Mouse (Mus musculus) forebrain, embryonic 11.5 days (tissue): ENCODE data around the gene Entpd1. TPM values are rescaled to one million over a fixed set of nuclear protein-coding genes. Genes with fewer than 3 reads are reported as not detected.

Source experiments
- ATAC-seq: fragments of 200-750 bp; cut with Nextera tagmentation; replicated peaks from 2 replicates; pipeline ENCODE4 v1.8.0; 2017; ENCODE audit warnings: moderate TSS enrichment; ENCODE audit not compliant: low FRiP score
- DNase-seq: peaks from one replicate; pipeline ENCODE4 v3.0.0-alpha.2; 2017; ENCODE audit warnings: low spot score
- H3K27ac ChIP-seq: fragments of 300-500 bp; sonication (generic); 2 replicates; pipeline ENCODE4 v1.5.1; 2014; ENCODE audit warnings: low read depth, low read length
- H3K27me3 ChIP-seq: fragments of 300-500 bp; sonication (generic); 2 replicates; pipeline ENCODE4 v1.6.1; 2014; ENCODE audit warnings: mild to moderate bottlenecking, low read length, mixed read lengths; ENCODE audit not compliant: control insufficient read depth, insufficient read depth
- H3K36me3 ChIP-seq: fragments of 300-500 bp; sonication (generic); 2 replicates; pipeline ENCODE4 v1.6.1; 2014; ENCODE audit warnings: mild to moderate bottlenecking, low read length, moderate library complexity, mixed read lengths; ENCODE audit not compliant: control insufficient read depth, insufficient read depth
- H3K4me1 ChIP-seq: fragments of 300-500 bp; sonication (generic); replicated peaks from 2 replicates; pipeline ENCODE4 v1.6.1; 2014; ENCODE audit warnings: low read length, mixed read lengths; ENCODE audit not compliant: control insufficient read depth, insufficient read depth
- H3K4me2 ChIP-seq: fragments of 300-500 bp; sonication (generic); 2 replicates; pipeline ENCODE4 v1.6.1; 2014; ENCODE audit warnings: low read depth, mild to moderate bottlenecking, low read length, moderate library complexity, mixed read lengths; ENCODE audit not compliant: severe bottlenecking
- H3K4me3 ChIP-seq: fragments of 300-500 bp; sonication (generic); 2 replicates; pipeline ENCODE4 v1.5.1; 2014; ENCODE audit warnings: low read depth, low read length
- H3K9ac ChIP-seq: fragments of 300-500 bp; sonication (generic); 2 replicates; pipeline ENCODE4 v1.6.1; 2014; ENCODE audit warnings: low read length
- H3K9me3 ChIP-seq: fragments of 300-500 bp; sonication (generic); 2 replicates; pipeline ENCODE4 v1.6.1; 2016; ENCODE audit warnings: low read length, mixed read lengths; ENCODE audit not compliant: control insufficient read depth
- WGBS: fragments of 180-500 bp; shearing (Covaris S2); extraction: QIAGEN DNeasy Blood & Tissue Kit; methylation state at CpG from one replicate; pipeline ENCODE4 v1.1.7; 2014; 5-methylcytosine and 5-hydroxymethylcytosine counted together
- polyA plus RNA-seq: library from polyadenylated mRNA; unstranded; fragments of >200 nt; fragmentation: Nextera tagmentation; extraction: Ambion mirVana; gene quantifications from 2 replicates; pipeline ENCODE4 v1.2.1, GENCODE M21; 2014

The Entpd1 gene
- polyA plus RNA-seq, 1 experiment from 2014 or later = 9.3 TPM

GRCm38 (mm10) chr19:40632193-40632592 is 20.0 kb downstream of the Entpd1 start:
- Histone ChIP-seq H3K27me3 (no peaks in the 10 kb centered on the region), H3K9ac (no peak overlapping the region), H3K4me3 (no peak overlapping the region), H3K4me1 (no peaks in the 10 kb centered on the region), H3K9me3 (no peaks in the 10 kb centered on the region), H3K4me2 (no peak overlapping the region), H3K27ac (no peak overlapping the region), H3K36me3 (no peaks in the 10 kb centered on the region)
- WGBS = 83% methylated on average over 3 of the region's 3 CpGs
- ATAC-seq (no peak), DNase-seq (no peak)

GRCm38 (mm10) chr19:40632668-40633067 is 20.5 kb downstream of the Entpd1 start:
- Histone ChIP-seq H3K27ac (no peak overlapping the region), H3K9me3 (no peaks in the 10 kb centered on the region), H3K4me2 (no peak overlapping the region), H3K27me3 (no peaks in the 10 kb centered on the region), H3K36me3 (no peaks in the 10 kb centered on the region), H3K4me3 (no peak overlapping the region), H3K9ac (no peak overlapping the region), H3K4me1 (no peaks in the 10 kb centered on the region)
- DNase-seq (no peak), ATAC-seq (no peak)
- WGBS = 85% methylated on average over 5 of the region's 5 CpGs

GRCm38 (mm10) chr19:40633144-40633543 is 21.0 kb downstream of the Entpd1 start:
- WGBS = 65% methylated on average over 1 of the region's 1 CpGs
- H3K4me3 ChIP-seq = no peak overlapping the region
- ATAC-seq (no peak), DNase-seq (no peak)
- no peaks in the 10 kb centered on the region for H3K27me3 ChIP-seq
- H3K4me1 ChIP-seq = no peaks in the 10 kb centered on the region
- no peaks in the 10 kb centered on the region for H3K36me3 ChIP-seq
- no peak overlapping the region for H3K4me2 ChIP-seq
- no peak overlapping the region for H3K27ac ChIP-seq
- H3K9ac ChIP-seq = no peak overlapping the region
- no peaks in the 10 kb centered on the region for H3K9me3 ChIP-seq

- ATAC-seq = no peak
- Histone ChIP-seq H3K27ac (no peak overlapping the region), H3K4me2 (no peak overlapping the region), H3K9ac (no peak overlapping the region), H3K9me3 (no peaks in the 10 kb centered on the region), H3K4me3 (no peak overlapping the region), H3K36me3 (no peaks in the 10 kb centered on the region), H3K27me3 (no peaks in the 10 kb centered on the region), H3K4me1 (no peaks in the 10 kb centered on the region)
- 65% methylated on average over 4 of the region's 4 CpGs for WGBS
- no peak for DNase-seq
Observed at GRCm38 (mm10) chr19:40637091-40637490, 24.9 kb downstream of the Entpd1 start.

GRCm38 (mm10) chr19:40637601-40638000 is 25.4 kb downstream of the Entpd1 start:
- 85% methylated on average over 7 of the region's 7 CpGs for WGBS
- Histone ChIP-seq H3K27ac (no peak overlapping the region), H3K36me3 (no peaks in the 10 kb centered on the region), H3K4me2 (no peak overlapping the region), H3K4me3 (no peak overlapping the region), H3K9ac (no peak overlapping the region), H3K27me3 (no peaks in the 10 kb centered on the region), H3K9me3 (no peaks in the 10 kb centered on the region), H3K4me1 (no peaks in the 10 kb centered on the region)
- DNase-seq (no peak), ATAC-seq (no peak)

GRCm38 (mm10) chr19:40638582-40638981 is 26.4 kb downstream of the Entpd1 start:
- ATAC-seq = no peak
- Histone ChIP-seq H3K27me3 (no peaks in the 10 kb centered on the region), H3K4me2 (no peak overlapping the region), H3K4me3 (no peak overlapping the region), H3K27ac (no peak overlapping the region), H3K9me3 (no peaks in the 10 kb centered on the region), H3K9ac (no peak overlapping the region), H3K36me3 (no peaks in the 10 kb centered on the region), H3K4me1 (no peaks in the 10 kb centered on the region)
- 92% methylated on average over 5 of the region's 5 CpGs for WGBS
- no peak for DNase-seq

- no peak overlapping the region for H3K4me2 ChIP-seq
- no peaks in the 10 kb centered on the region for H3K36me3 ChIP-seq
- H3K4me1 ChIP-seq = no peaks in the 10 kb centered on the region
- no peaks in the 10 kb centered on the region for H3K9me3 ChIP-seq
- H3K9ac ChIP-seq = no peak overlapping the region
- H3K27me3 ChIP-seq = no peaks in the 10 kb centered on the region
- 82% methylated on average over 11 of the region's 11 CpGs for WGBS
- ATAC-seq (no peak), DNase-seq (no peak)
- no peak overlapping the region for H3K4me3 ChIP-seq
- no peak overlapping the region for H3K27ac ChIP-seq
Observed at GRCm38 (mm10) chr19:40639729-40640304, 27.7 kb downstream of the Entpd1 start.

- no peak for ATAC-seq
- Histone ChIP-seq H3K4me2 (no peak overlapping the region), H3K4me3 (no peak overlapping the region), H3K36me3 (no peaks in the 10 kb centered on the region), H3K27me3 (no peaks in the 10 kb centered on the region), H3K4me1 (no peaks in the 10 kb centered on the region), H3K27ac (no peak overlapping the region), H3K9ac (no peak overlapping the region), H3K9me3 (no peaks in the 10 kb centered on the region)
- 88% methylated on average over 2 of the region's 2 CpGs for WGBS
- DNase-seq = no peak
Observed at GRCm38 (mm10) chr19:40640799-40641198, 28.6 kb downstream of the Entpd1 start.

GRCm38 (mm10) chr19:40643846-40644245 is 31.7 kb downstream of the Entpd1 start:
- H3K4me3 ChIP-seq = no peak overlapping the region
- no peaks in the 10 kb centered on the region for H3K27me3 ChIP-seq
- ATAC-seq (no peak), DNase-seq (no peak)
- no peaks in the 10 kb centered on the region for H3K9me3 ChIP-seq
- H3K4me2 ChIP-seq = no peak overlapping the region
- no peaks in the 10 kb centered on the region for H3K36me3 ChIP-seq
- no peak overlapping the region for H3K9ac ChIP-seq
- H3K27ac ChIP-seq = no peak overlapping the region
- H3K4me1 ChIP-seq = no peaks in the 10 kb centered on the region
- WGBS = 93% methylated on average over 1 of the region's 1 CpGs
